Mouse (Mus musculus): ENCODE data around the gene Scn9a.

The Scn9a gene

GRCm38 (mm10) chr2:66463916-66464315, 170.8 kb downstream of the Scn9a start:
- DNase-seq (ENCODE audit: low read depth) = no peak

DNA sequence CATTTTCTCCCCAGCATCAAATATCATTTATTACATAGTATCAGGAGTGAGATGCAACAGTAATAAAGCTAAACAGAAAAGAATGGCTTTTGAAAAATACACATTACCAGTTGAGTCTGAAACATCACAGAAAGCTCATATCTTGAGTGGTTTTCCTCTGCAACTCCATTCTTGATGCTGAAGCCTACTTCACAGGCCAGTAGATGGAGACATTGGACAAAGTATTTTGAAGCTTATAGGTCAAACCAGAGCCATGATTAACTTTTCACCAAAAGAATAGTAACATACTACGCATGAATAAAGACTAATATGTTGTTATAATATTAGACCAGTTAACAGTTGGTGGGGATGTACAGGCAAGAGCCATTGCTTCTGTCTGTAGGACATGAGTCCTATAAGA, 172.3 kb downstream of the Scn9a start:
- no peak for DNase-seq (ENCODE audit: low read depth)

DNA sequence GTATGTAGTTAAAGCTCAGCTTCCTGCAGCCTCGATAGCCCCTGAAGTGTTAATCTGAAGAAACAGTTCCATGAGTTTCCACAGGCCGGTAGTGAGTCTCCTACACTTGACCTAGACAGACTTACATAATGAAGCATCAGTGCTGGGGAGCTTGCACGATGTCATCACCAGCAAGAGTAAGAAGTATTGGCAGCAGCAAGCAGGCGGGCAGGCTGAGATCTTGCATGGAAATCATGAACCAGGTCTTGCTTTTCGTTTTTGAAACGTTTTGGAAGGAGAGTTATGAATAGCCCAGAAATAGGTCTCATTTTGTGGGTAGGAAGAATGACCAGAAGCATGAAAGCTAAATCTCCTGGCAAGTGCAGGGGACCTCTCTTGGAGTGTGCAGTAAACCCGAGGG, 194.1 kb downstream of the Scn9a start, which contains the start of gene Scn1a:
Gene Scn1a, minus strand, starts transcription at position 130 of the 400 bp plus-strand sequence.
- DNase-seq (ENCODE audit: low read depth) = no peak

GRCm38 (mm10) chr2:66439764-66440471, 194.8 kb downstream of the Scn9a start:
- no peak for DNase-seq (ENCODE audit: low read depth)

DNA sequence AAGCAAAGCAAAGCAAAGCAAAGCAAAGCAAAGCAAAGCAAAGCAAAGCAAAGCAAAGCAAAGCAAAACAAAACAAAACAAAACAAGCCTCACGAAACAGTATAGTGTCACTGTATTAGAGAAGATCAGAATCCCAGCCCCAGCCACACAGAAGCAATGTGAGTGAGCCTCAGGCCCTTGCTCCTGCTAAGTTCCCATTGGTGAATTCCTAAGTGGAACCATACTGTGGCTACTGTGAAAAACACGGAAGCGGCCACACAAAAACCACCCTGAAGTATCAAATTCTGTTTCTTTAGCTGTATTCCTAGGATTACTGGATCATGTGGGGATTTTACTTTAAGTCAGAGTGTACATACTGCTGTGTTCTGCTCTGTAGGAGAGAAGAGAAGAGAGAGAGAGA, 198.5 kb downstream of the Scn9a start:
- DNase-seq (ENCODE audit: low read depth) = no peak

Measured in induced T-regulatory cell, adult 2 months (primary cell).